Mouse (Mus musculus) kidney, postnatal 4 days (tissue): ENCODE measurements at regions not wholly inside any gene's neighbourhood (a gene's known extent, or its start where the extent isn't known, plus 50 kb on each side); places are given as distances from the start of the nearest gene placed in this dataset.

Source experiments
- DNase-seq, 2 experiments: peaks; one replicate each; pipeline ENCODE4 v3.0.0; 2021; ENCODE audit warnings: mixed read lengths in 2 of 2

GRCm38 (mm10) chr1:56195224-56195623, 442.0 kb downstream of the Hsfy2 start:
- no peak for DNase-seq

GRCm38 (mm10) chr1:56183503-56184198, 453.6 kb downstream of the Hsfy2 start:
- DNase-seq: peak in 1 of 2 experiments; percentile 18

- no peak for DNase-seq
These were observed 457.8 kb downstream of the Hsfy2 start for GRCm38 (mm10) chr1:56179206-56179985.

GRCm38 (mm10) chr1:56171157-56171556, 466.1 kb downstream of the Hsfy2 start:
- no peak for DNase-seq

- no peak for DNase-seq
These were observed 468.5 kb downstream of the Hsfy2 start for GRCm38 (mm10) chr1:56168712-56169111.

GRCm38 (mm10) chr1:56168063-56168462, 469.2 kb downstream of the Hsfy2 start:
- DNase-seq: no peak

- no peak for DNase-seq
These were observed 472.0 kb downstream of the Hsfy2 start for GRCm38 (mm10) chr1:56165228-56165627.

- DNase-seq: no peak
These were observed 472.9 kb downstream of the Hsfy2 start for GRCm38 (mm10) chr1:56164366-56164765.

- no peak for DNase-seq
These were observed 506.3 kb downstream of the Hsfy2 start for GRCm38 (mm10) chr1:56130951-56131350.

GRCm38 (mm10) chr1:56089254-56089834, 547.9 kb downstream of the Hsfy2 start:
- peak; percentile 57 to 68 for DNase-seq

GRCm38 (mm10) chr1:56088357-56088756, 548.9 kb downstream of the Hsfy2 start:
- DNase-seq: no peak

GRCm38 (mm10) chr1:56076757-56077156, 560.5 kb downstream of the Hsfy2 start:
- no peak for DNase-seq

GRCm38 (mm10) chr1:56072255-56072654, 565.0 kb downstream of the Hsfy2 start:
- DNase-seq: no peak

- no peak for DNase-seq
These were observed 573.8 kb downstream of the Hsfy2 start for GRCm38 (mm10) chr1:56063474-56063873.
